Mouse (Mus musculus): Measurements from ENCODE around the gene Mzf1.

Gene Mzf1

GRCm38 (mm10) chr7:13006531-13006930 is 48.0 kb downstream of the Mzf1 start:
- DNase-seq (ENCODE audit: extremely low spot score, low read depth, low spot score) = no peak

- DNase-seq (ENCODE audit: extremely low spot score, low read depth, low spot score) = no peak
These were observed 48.6 kb downstream of the Mzf1 start for GRCm38 (mm10) chr7:13006011-13006410.

- no peak for DNase-seq (ENCODE audit: extremely low spot score, low read depth, low spot score)
These were observed 51.2 kb downstream of the Mzf1 start for GRCm38 (mm10) chr7:13003380-13003779.

- DNase-seq (ENCODE audit: extremely low spot score, low read depth, low spot score) = no peak
These were observed 53.0 kb downstream of the Mzf1 start for GRCm38 (mm10) chr7:13001584-13001983.

- no peak for DNase-seq (ENCODE audit: extremely low spot score, low read depth, low spot score)
These were observed 55.7 kb downstream of the Mzf1 start, which contains the start of gene Trim28 for GRCm38 (mm10) chr7:12998851-12999250. Trim28 (plus strand) TSS chr7:12999114.

- no peak for DNase-seq (ENCODE audit: extremely low spot score, low read depth, low spot score)
These were observed 56.5 kb downstream of the Mzf1 start, which contains the start of gene Slc27a5 for GRCm38 (mm10) chr7:12998053-12998452. Slc27a5 (minus strand) TSS chr7:12998192.

GRCm38 (mm10) chr7:12997230-12997629 is 57.3 kb downstream of the Mzf1 start:
- DNase-seq (ENCODE audit: extremely low spot score, low read depth, low spot score) = no peak

GRCm38 (mm10) chr7:12995862-12996261 is 58.7 kb downstream of the Mzf1 start:
- DNase-seq (ENCODE audit: extremely low spot score, low read depth, low spot score) = no peak

GRCm38 (mm10) chr7:12993148-12993547 is 61.4 kb downstream of the Mzf1 start:
- no peak for DNase-seq (ENCODE audit: extremely low spot score, low read depth, low spot score)

Measured in hindlimb bud, embryonic 11.5 days (tissue).